Mouse (Mus musculus): ENCODE measurements around the gene Aebp1. TPM values are rescaled to one million over a fixed set of nuclear protein-coding genes. Genes with fewer than 3 reads are reported as not detected.

Gene Aebp1
- total RNA-seq, 2 experiments from 2014 or later, result 13.2 to 16.0 TPM

DNA sequence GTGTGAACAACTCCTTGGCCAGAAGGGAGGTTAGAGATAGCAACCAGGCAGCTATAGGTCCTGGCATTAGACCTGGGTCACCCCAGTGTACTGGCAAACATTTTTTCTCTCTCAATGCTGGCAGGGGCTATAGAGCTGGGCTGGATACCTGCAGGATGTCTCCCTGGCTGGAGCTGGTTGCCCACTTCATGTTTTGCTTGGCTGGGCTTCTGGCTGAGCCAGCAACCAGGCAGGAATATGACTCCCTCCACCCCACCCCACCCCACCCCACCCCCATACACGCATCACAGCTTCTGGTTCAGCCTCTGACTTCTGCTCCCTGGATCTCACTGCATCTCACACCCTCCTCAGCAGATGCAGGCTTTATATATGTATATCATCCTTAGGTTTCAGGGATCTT, 9.4 kb upstream of the Aebp1 start:
- no peak for DNase-seq (ENCODE audit: low spot score in 2 of 2)
- intact Hi-C loops (cut with DNase I), result no loop called here

DNA sequence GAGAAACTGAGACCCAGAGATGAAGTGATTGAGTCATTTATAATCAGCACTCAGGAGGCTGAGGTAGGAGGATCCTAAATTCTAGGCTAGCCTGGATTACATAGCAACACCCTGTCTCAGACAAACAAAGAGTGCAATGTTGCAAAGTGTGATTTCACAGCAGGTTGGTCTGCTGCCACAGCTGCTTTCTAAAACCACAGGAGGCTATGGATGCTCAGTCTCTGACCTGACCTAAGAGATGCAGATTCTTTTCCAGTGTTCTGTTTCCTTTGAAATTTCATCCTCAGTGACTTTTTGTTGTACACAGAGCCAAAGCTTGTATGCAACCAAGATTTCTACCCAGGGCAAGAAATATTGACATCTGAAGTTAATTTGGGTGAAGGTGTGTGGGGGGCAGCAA, 6.3 kb upstream of the Aebp1 start:
- DNase-seq (ENCODE audit: low spot score in 2 of 2), result no peak
- intact Hi-C loops (cut with DNase I), result no loop called here

DNA sequence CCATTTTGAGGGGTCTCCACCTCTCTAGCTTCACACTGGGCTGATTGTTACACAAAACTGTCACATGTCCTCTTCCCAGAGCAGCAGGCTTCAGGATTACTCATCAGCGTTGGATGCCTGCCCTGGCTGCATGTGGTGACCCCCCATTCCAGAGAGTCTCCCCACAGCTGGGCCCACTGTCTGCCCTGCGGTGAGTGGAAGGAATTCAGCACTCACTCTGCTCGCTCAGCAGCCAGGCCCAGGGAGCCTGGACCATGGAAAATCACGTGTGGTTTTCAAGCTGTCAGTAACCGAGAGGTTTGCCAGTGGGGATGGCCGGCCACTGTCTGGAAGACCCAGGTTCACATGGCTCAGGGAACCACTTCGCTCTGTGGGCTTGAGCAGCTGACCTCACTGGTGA, 5.8 kb upstream of the Aebp1 start:
- peak; percentile 30 to 57 for DNase-seq (ENCODE audit: low spot score in 2 of 2)
- intact Hi-C loops (cut with DNase I), result no loop called here

DNA sequence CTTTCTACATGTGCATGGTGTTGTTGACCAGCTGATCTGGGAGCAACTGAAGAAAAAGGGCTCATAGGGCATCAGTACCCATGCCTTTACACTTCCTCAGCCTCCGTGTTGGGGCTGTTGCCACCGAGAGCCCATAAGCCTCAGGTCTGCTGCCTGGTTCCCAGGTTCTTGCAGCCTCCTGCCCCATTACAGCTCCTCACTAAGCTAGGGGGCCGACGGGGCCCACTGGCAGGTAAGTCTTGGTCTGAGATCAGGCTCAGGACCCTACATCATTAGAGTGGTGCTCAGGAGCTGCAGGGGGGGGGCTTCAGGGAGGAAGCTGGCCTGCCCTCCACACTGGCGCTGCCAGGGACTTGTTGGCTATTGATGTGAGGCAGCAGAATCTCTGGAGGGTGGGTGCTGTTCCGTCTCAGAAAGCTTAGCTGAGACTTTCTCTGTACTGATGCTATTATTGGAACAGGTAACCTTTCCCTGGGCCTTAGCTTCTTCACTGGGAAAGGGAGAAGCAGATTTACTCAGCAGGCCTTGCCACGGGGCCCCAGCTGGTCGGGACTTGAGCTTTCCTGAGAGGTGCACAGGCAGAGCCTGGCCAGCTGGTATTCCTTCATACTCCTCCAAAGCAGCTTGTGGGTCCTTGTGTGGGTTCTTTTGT, 5.1 kb upstream of the Aebp1 start:
- intact Hi-C loops (cut with DNase I), result no loop called here
- DNase-seq (ENCODE audit: low spot score in 2 of 2), result no peak

DNA sequence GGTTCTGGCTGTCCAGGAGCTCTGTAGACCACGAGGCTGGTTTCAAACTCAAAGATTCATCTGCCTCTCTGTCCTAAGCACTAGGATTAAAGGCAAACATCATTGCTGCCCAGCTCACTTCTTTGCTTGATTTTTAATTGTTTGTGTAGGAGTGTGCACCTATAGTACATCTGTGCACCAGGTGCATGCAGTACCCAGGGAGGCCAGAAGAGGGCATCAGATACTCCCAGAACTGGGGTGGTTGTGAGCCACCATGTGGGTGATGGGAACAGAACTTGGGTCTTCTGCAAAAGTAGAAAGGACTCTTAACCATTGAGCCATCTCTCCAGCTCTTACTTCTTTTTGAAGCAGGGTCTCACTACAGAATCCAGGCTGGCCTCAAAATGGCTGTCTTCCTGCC, 3.0 kb upstream of the Aebp1 start:
- intact Hi-C loops (cut with DNase I), result no loop called here
- DNase-seq (ENCODE audit: low spot score in 2 of 2), result no peak

DNA sequence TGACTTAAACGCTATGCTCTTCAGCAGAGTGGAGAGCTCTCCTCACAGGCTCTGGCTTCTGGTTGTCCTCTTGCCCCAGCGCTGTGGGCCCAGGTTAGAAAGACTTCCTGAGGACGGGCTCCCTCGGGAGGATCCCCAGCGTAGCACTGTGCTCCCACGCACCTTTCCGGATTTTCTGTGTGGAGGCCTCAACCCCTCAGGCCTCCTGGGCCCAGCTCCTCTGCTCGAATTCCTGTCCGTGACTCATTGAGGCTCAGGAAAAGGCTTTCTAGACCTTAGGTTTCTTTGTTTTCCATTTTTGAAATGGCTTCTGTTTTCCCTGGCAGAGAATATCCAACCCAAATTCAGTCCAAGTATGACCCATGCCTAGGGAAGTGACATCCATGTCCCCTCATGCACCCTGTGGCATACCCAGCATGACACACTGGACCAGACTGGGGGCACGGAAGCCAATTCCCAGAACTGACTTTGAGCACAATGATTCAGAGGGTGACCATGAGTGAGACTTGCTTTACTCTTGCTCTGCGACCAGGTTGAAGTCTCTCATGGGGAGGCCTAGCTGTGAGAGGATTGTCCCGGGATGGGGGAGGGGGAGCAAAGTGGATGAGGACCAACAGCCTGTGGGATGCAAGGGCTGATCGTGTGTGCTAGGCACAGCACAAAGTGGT, 1.7 kb upstream of the Aebp1 start:
- intact Hi-C loops (cut with DNase I), result no loop called here
- no peak for DNase-seq (ENCODE audit: low spot score in 2 of 2)

DNA sequence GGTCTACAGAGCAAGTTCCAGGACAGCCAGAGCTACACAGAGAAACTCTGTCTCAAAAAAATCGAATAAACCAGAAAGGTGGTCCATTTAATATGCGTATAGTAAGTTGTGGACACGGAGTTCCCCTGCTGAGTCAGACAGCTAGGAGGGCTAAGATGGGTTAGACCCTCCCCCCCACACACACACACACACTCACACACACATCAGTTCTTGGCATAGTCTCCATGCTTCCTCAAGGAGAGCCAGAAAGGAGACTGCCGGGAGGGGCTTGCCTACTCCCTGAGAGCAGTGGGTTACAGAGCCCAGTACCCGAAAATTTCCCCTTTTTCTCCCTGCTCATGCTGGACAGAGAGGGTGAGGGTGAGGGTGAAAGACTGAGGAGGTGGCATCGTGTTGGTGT, 1.1 kb upstream of the Aebp1 start:
- no peak for DNase-seq (ENCODE audit: low spot score in 2 of 2)
- intact Hi-C loops (cut with DNase I), result no loop called here

DNA sequence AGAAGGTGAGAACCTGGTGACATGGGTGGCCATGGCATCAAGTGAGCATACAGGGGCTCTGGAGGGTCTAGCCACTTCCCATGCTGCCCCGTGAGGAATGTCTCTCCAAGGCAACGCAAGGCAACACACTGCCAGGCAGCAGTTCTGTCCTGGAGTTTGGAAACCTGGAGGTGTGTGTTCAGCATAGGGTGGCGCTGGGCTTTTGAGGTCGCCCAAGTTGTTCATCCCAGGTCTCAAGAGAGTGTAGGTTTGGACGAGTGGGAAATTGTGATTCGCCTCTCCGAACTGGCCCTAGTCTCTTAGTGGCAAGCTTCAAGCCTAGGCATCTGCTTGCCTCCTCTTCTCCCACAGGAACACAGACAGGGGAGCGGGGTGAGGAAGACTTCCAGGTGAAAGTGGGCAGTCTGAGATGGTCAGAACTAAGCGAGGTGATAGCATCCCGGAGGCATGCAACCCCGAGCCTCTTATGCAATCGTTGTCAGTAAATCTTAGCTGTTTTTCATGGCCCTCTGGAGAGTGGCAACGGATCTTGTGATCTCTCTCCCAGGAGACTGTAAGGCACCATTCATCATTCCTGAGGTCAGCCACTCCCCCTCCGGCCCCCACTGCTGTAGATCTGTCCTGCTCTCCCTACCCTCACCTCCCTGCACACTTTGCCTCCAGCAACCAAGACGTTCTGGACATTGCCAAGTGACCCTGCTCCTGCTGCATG, 803 bp downstream of the Aebp1 start:
- DNase-seq (ENCODE audit: low spot score in 2 of 2), result no peak
- intact Hi-C loops (cut with DNase I), result no loop called here

DNA sequence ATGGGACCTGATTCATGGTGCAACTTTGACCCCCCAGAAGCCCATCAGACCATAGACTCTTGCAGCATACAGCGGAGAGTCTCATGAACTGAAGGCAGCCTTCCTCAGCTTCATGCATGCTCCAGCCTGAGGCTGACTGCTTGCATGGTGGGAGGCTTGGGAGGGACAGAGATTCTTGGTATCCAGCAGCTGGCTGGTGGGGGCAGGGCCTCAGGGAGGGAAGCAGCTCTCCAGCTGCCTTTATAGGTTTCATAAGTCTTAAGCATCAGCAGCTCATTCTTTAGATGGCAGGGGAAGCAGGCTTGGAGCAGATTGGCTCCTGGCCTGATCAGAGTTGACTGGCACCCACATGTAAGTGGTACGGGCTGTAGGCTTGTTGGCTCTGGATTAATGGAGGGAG, 5.4 kb downstream of the Aebp1 start:
- DNase-seq (ENCODE audit: low spot score in 2 of 2), result no peak
- intact Hi-C loops (cut with DNase I), result no loop called here

DNA sequence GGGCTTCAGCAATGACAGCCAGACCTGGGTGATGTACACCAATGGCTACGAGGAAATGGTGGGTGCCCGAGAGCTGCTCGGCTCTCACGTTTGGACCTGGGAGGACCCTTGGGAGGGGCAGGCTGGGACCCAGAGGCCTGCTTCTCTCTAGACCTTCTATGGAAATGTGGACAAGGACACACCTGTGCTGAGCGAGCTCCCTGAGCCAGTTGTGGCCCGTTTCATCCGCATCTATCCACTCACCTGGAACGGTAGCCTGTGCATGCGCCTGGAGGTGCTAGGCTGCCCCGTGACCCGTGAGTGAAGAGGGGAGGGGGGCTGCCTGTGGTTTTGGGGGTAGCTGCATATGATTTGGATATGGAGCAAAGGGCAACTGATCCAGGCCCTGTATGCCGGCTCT, 6.6 kb downstream of the Aebp1 start:
- intact Hi-C loops (cut with DNase I), result no loop called here
- DNase-seq (ENCODE audit: low spot score in 2 of 2), result no peak

DNA sequence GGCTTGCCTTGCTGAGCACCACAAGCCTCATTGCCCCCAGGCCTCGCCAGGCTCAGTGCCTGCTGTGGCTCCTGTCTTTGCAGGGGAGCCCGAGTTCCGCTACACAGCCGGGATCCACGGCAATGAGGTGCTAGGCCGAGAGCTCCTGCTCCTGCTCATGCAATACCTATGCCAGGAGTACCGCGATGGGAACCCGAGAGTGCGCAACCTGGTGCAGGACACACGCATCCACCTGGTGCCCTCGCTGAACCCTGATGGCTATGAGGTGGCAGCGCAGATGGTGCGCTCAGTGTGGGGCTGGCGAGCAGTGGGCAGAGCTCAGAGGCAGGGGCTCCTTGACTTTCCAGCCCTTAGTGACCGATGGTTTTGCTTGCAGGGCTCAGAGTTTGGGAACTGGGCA, 7.6 kb downstream of the Aebp1 start:
- no peak for DNase-seq (ENCODE audit: low spot score in 2 of 2)
- intact Hi-C loops (cut with DNase I), result no loop called here

DNA sequence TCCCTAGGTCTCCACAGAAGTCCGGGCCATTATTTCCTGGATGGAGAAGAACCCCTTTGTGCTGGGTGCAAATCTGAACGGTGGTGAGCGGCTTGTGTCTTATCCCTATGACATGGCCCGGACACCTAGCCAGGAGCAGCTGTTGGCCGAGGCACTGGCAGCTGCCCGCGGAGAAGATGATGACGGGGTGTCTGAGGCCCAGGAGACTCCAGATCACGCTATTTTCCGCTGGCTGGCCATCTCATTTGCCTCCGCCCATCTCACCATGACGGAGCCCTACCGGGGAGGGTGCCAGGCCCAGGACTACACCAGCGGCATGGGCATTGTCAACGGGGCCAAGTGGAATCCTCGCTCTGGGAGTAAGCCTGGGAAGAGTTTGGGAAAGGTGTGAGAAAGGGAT, 8.3 kb downstream of the Aebp1 start:
- DNase-seq (ENCODE audit: low spot score in 2 of 2), result no peak
- intact Hi-C loops (cut with DNase I), result no loop called here

DNA sequence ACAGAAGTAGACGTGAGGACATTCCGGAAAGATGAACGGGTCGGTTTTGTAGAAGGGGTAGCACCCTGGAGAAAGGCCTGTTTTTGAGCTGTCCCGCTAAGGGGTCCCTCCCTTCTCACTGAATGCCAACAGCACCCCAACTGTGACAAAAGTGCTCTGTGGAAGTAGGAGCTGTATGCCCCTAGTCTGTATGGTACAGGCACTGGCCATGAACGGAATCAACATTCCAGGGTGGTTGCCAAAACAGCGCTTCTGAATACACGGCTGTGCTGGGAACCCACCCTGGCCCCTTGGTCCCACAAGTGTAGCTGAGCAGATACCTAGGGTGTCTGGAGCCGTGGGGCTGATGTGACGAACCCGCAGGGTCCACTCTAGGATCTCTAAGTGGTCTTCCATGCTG, 11.0 kb downstream of the Aebp1 start:
- intact Hi-C loops (cut with DNase I), result no loop called here
- no peak for DNase-seq (ENCODE audit: low spot score in 2 of 2)

DNA sequence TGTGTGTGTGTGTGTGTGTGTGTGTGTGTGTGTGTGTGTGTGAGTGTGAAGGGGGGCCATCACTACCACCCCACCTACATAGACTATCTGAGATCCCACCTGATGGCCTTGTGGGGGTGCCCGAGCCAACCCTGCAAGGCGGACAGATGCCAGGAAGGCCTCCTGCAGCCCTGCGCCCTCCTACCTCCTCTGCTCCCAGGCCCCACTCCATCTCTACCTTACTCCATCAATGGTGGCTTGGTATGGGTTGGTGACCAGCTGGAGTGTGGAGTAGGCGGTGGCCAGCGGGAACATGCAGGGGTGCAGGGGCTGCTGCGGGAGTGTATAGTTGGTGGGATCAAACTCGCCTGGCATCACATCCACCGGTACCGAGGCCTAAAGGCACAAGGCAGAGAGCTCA, 11.4 kb downstream of the Aebp1 start:
- no peak for DNase-seq (ENCODE audit: low spot score in 2 of 2)
- intact Hi-C loops (cut with DNase I), result no loop called here

DNA sequence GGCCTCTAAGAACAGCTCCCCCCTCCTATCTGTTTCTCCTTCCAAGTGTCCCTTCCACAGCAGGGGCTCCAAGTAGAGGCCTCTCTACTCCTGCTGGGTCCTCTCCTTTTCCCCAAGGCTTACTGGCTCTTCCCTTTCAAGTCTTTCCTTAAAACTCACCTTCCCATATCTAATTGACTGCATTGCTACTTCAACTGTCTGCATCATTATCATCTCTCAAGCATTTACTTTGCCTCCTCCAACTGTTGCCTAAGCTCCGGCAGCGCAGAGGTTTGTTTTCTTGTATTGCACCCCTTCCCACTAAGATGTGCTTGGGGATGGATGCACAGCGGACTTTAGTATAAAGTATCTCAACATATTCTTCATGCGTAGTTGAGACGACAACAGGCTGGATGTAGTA, 15.7 kb downstream of the Aebp1 start:
- intact Hi-C loops (cut with DNase I), result no loop called here

DNA sequence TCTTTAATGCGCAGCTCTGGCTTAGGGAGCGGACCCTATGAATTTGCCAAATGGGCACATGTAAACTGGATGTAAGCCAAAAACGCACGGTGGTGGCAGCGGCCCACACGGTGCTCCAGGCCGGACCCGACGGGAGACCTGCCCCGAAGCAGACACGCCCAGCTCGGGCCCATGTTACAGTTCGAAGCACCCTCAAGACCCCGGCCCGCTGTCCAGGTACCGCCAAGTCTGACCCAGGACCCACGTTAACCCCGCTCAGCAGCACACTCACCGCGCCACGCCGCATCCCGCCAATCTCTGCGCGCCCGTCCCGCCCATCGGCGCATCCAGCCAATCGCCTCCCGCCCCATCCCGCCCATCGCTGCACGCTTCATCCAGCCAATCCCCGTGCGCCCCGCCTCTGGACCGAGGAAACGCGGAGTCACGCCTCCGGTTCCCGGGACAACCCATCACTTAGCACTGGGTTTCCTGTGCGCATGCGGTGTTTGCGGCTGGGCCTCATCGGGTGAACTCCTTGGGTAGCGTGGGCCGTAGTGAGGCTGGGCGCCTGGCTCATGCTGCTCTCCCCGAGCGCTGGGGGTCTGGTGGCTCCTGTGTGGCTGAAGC, 16.3 kb downstream of the Aebp1 start, which contains the start of gene Pold2:
Pold2 (minus strand) TSS at position 372 of the 606 bp plus-strand sequence.
- DNase-seq (ENCODE audit: low spot score in 2 of 2), result peak; percentile 98 to 99
- intact Hi-C loops (cut with DNase I), result loop anchor here (2.0 kb wide), 2 partner anchors 41 to 77 kb away; partner anchors contain the start of gene Ykt6

More for the DNA sequence above, 15.7 kb downstream of the Aebp1 start:
- DNase-seq (ENCODE audit: low spot score in 2 of 2), result no peak

DNA sequence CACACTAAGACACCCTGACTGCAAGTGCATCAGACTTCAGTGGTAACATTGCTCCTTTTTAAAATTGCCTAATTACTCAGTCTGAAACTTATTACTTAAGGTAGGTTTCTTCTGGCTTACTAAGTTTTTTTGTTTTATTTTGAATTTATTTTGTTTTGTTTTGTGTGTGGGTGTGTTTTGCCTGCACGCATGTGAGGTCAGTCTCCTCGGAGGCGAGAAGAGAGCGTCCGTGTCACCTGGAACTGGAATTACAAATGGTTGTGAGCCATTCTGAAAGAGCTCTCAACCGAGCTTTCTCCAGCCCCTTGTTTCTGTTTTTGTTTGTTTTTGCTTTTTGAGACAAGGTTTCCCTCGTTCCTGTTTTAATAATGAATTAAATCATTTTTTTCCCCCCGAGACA, 16.9 kb downstream of the Aebp1 start:
- DNase-seq (ENCODE audit: low spot score in 2 of 2), result no peak
- intact Hi-C loops (cut with DNase I), result loop anchor here (2.0 kb wide), 2 partner anchors 42 to 76 kb away; partner anchors contain the start of gene Ykt6

DNA sequence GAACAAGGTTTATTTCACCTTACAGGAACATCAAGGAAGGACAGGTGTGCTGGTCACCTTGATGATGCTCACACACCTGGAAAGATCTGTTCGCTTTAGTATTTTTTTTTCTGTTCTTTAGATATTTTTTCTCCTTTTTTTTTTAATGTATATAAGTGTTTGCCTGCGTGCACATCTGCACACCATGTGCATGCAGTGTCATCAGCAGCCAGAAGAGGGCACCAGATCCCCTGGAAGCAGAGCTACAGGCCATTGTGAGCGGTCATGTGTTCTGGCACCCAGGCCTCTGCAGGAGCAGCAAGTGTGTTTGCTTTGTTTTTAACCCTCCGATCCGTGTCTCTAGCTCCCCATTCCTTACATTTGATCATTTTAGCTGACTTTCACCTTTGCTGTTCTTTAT, 18.2 kb downstream of the Aebp1 start:
- peak; percentile 45 to 54 for DNase-seq (ENCODE audit: low spot score in 2 of 2)
- intact Hi-C loops (cut with DNase I), result loop anchor here (2.0 kb wide), 3 partner anchors 43 to 91 kb away; partner anchors contain the start of genes Dbnl and Ykt6

DNA sequence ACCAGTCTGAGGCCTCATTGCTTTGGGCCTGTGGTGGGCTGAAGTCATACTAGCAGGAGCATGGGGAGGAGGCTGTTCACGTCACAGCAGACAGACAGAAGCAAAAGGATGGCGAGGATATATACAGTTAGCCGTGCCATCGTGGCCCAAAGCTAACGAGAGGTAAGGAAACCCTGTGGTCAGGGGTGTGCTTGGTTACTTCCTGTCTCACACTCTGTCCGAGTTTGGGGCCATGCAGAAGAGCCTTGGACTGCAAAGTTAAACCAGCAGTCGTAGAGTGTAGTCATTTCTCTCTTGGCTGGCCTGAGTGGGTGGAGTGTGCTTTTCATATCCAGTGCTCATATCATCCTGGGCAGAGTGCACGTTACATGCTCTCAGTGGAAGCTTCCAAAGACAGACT, 20.8 kb downstream of the Aebp1 start:
- DNase-seq (ENCODE audit: low spot score in 2 of 2), result no peak
- intact Hi-C loops (cut with DNase I), result no loop called here

DNA sequence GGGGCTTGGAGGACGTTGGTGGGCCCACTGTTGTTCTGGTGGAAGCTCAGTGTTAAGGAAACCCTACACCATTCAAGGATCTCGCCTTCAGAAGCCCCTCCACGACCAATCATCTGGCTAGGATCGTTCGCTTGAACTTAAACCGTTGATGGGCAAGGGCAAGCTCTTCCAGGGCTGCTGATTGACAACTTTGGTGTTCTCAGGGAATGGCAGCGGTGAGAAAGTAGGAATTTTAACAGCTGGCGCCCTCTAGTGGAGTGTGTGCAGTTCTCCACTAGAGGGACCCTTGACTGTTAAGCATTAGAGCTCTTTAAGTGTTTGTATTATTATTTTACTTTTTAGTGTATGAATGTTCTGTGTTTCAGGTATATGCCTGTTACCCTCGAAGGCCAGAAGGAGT, 24.4 kb downstream of the Aebp1 start:
- intact Hi-C loops (cut with DNase I), result no loop called here
- peak; percentile 70 to 71 for DNase-seq (ENCODE audit: low spot score in 2 of 2)
